Mouse (Mus musculus): ENCODE measurements around the gene Cmtm8.

DNA sequence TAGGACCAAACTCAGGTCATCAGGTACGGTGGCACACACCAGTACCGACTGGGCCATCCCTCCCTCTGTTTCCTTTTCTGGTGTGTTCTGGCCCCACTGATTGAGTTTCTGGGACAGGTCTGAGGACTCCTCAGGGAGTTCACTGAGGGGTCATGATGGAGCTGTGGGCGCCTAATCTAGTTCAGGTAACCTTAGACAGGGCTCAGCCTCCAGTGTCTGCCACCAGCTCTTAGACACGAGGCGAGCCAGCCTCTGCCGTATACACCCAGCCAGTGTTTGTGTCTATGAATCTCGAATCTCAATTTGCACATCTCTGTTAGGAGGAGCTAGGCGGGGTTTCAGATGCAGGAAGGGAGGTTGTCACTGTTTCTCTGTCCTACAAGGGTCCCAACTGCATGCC lies 54.0 kb downstream of the Cmtm8 start:
- TF ChIP-seq CTCF (IDR thresholded peaks at IDR 0.05; ENCODE audit: insufficient read depth, low read length) (no peak), POLR2A (IDR thresholded peaks at IDR 0.05; ENCODE audit: borderline replicate concordance, extremely low read depth, low read depth, low read length) (no peak)

Data from lung, adult 2 months (tissue).